Mouse (Mus musculus) MEL (cell line): ENCODE measurements around the gene Slc3a1.

ENCODE experiments used
- CTCF ChIP-seq, 3 experiments: IDR thresholded peaks in 2 of 3; conservative IDR thresholded peaks in 1 of 3; 2 replicates each; pipeline ENCODE4 v1.5.1; 2011 to 2012; ENCODE audit warnings: low read length in 3 of 3, low read depth in 2 of 3, mild to moderate bottlenecking in 2 of 3, improper control_type of control experiment in 1 of 3, inconsistent platforms in 1 of 3, mixed read lengths in 1 of 3, moderate library complexity in 1 of 3; ENCODE audit not compliant: control insufficient read depth in 1 of 3, insufficient read depth in 1 of 3, poor library complexity in 1 of 3, severe bottlenecking in 1 of 3
- ELF1 ChIP-seq: IDR thresholded peaks from 2 replicates; pipeline ENCODE4 v1.6.1; 2014; ENCODE audit warnings: low read depth, mild to moderate bottlenecking, inconsistent platforms, low read length, improper control_type of control experiment, moderate library complexity
- GATA1 ChIP-seq: IDR thresholded peaks from 2 replicates; pipeline ENCODE4 v1.6.1; 2011; ENCODE audit warnings: low read depth, low read length, improper control_type of control experiment
- MAFK ChIP-seq: IDR thresholded peaks from 2 replicates; pipeline ENCODE4 v1.6.1; 2011; ENCODE audit warnings: low read depth, mild to moderate bottlenecking, low read length, improper control_type of control experiment, borderline replicate concordance
- MAX ChIP-seq: IDR thresholded peaks from 2 replicates; pipeline ENCODE4 v1.6.1; 2011; ENCODE audit warnings: low read length, improper control_type of control experiment
- MYC ChIP-seq: IDR thresholded peaks from 2 replicates; pipeline ENCODE4 v1.6.1; 2011; ENCODE audit warnings: low read depth, mild to moderate bottlenecking, low read length, improper control_type of control experiment, moderate library complexity
- POLR2A ChIP-seq, 2 experiments: IDR thresholded peaks; 2 replicates each; pipeline ENCODE4 v1.6.1; 2011 to 2012; ENCODE audit warnings: low read length in 2 of 2, mild to moderate bottlenecking in 2 of 2, control low read depth in 1 of 2, improper control_type of control experiment in 1 of 2, low read depth in 1 of 2, moderate library complexity in 1 of 2; ENCODE audit not compliant: control insufficient read depth in 1 of 2, insufficient read depth in 1 of 2, poor library complexity in 1 of 2
- UBTF ChIP-seq: IDR thresholded peaks from 2 replicates; pipeline ENCODE4 v1.6.1; 2012; ENCODE audit warnings: low read depth, mild to moderate bottlenecking, inconsistent platforms, low read length, improper control_type of control experiment, moderate library complexity, borderline replicate concordance; ENCODE audit not compliant: insufficient read depth

GRCm38 (mm10) chr17:84982735-84983134 is 45.4 kb upstream of the Slc3a1 start:
- TF ChIP-seq MAX (no peak), GATA1 (no peak), CTCF (IDR thresholded peaks at IDR 0.05 in 2 of 3, conservative IDR thresholded peaks at IDR 0.05 in 1 of 3; ENCODE audit: control insufficient read depth in 1 of 3, insufficient read depth in 1 of 3, low read depth in 2 of 3, low read length in 3 of 3, poor library complexity in 1 of 3, severe bottlenecking in 1 of 3) (no peak), MAFK (no peak), MYC (no peak), ELF1 (no peak), POLR2A (IDR thresholded peaks at IDR 0.05; ENCODE audit: control insufficient read depth in 1 of 2, insufficient read depth in 1 of 2, low read depth in 1 of 2, low read length in 2 of 2, poor library complexity in 1 of 2) (no peak), UBTF (no peak)
